Mouse (Mus musculus): ENCODE results near the gene Gm13102. TPM values are rescaled to one million over a fixed set of nuclear protein-coding genes. Genes with fewer than 3 reads are reported as not detected.
"Not testable (repeated sequence)": the region's sequence is repeated elsewhere in the genome, so short reads cannot be mapped to it uniquely, and the experiment has no call there.

The Gm13102 gene
- not detected in 2 replicates for polyA plus RNA-seq (2012; rRNA removed)

DNA sequence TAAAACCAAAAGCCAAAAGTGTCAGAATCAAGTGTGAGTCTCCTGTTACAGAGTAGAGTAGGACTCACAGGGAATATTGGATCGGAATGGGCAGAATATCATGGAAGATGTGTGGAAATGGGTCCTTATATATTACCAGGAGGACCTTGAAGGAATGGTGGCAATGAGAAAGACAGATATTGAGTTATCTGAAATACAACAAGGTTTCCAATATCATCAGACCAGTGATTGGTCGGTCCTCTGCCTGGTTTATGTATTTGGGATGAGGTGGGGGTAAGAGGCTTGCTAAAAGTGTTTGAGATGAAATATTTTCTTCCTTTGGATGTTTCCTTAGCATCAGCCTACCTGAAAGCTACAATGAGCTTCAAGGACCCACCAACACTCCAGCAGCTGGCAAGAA, at the start of gene Gm13102:
TSS of gene Gm13102 (plus strand) at position 301 of the 400 bp plus-strand sequence.
- not testable (repeated sequence) for H3K4me3 ChIP-seq (ENCODE audit: low read depth, low read length)
- WGBS: 67% methylated on average over 1 of the region's 2 CpGs

DNA sequence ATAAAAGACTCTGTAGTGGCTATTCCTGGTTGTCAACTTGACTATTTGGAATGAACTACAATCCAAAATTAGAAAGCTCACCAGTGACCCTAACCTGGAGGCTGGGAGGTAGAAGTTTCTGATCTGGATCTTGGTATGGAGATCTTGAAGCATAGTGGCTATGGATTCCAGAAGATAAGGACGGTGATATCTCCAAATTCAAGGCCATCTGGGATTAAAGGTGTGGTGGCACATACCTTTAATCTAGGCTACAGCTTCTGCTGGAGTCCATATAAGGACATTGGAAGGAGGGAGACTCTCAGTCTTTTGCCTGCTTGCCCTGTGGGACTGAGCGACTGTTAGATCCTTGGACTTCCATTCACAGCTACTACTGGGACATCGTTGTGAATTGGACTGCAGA, 47.4 kb upstream of the Gm13102 start, which contains the start of gene Pramel4:
TSS of gene Pramel4 (plus strand) at position 301 of the 400 bp plus-strand sequence.
- not testable (repeated sequence) for H3K4me3 ChIP-seq (ENCODE audit: low read depth, low read length); H3K4me1 ChIP-seq (ENCODE audit: control insufficient read depth, insufficient read depth, insufficient read length, low read length); H3K27ac ChIP-seq (ENCODE audit: insufficient read depth, low read depth, low read length); H3K27me3 ChIP-seq (ENCODE audit: control insufficient read depth, insufficient read depth, low read length); H3K36me3 ChIP-seq (ENCODE audit: control insufficient read depth, insufficient read depth, low read length)
- 90% methylated on average over 3 of the region's 3 CpGs for WGBS

More for the DNA sequence above, at the start of gene Gm13102:
- not testable (repeated sequence) for H3K4me1 ChIP-seq (ENCODE audit: control insufficient read depth, insufficient read depth, insufficient read length, low read length); H3K27ac ChIP-seq (ENCODE audit: insufficient read depth, low read depth, low read length); H3K27me3 ChIP-seq (ENCODE audit: control insufficient read depth, insufficient read depth, low read length); H3K36me3 ChIP-seq (ENCODE audit: control insufficient read depth, insufficient read depth, low read length)

Other genes starting within 250 kb of the Gm13102 start
- not detected in 2 replicates for gene Pramef6, start 206.1 kb upstream of the Gm13102 start, polyA plus RNA-seq (2012; rRNA removed)
- not detected in 2 replicates for gene Pramef25, start 155.5 kb upstream of the Gm13102 start, polyA plus RNA-seq (2012; rRNA removed)
- gene Gm13101, start 139.5 kb upstream of the Gm13102 start, polyA plus RNA-seq (2012; rRNA removed): not detected in 2 replicates
- gene Pramef17, start 112.1 kb upstream of the Gm13102 start, polyA plus RNA-seq (2012; rRNA removed): not detected in 2 replicates
- not detected in 2 replicates for gene Pramel4, start 47.3 kb upstream of the Gm13102 start, polyA plus RNA-seq (2012; rRNA removed)
- gene Oog3, start 56.2 kb downstream of the Gm13102 start, polyA plus RNA-seq (2012; rRNA removed): not detected in 2 replicates
- not detected in 2 replicates for gene Oog2, start 84.2 kb downstream of the Gm13102 start, polyA plus RNA-seq (2012; rRNA removed)
- gene C87977, start 106.8 kb downstream of the Gm13102 start, polyA plus RNA-seq (2012; rRNA removed): not detected in 2 replicates
- gene Pramel5, start 174.0 kb downstream of the Gm13102 start, polyA plus RNA-seq (2012; rRNA removed): not detected in 2 replicates
- gene Gm13128, start 223.8 kb downstream of the Gm13102 start, polyA plus RNA-seq (2012; rRNA removed): not detected in 2 replicates